Mouse (Mus musculus): Measurements from ENCODE around the gene Stim2. TPM values are rescaled to one million over a fixed set of nuclear protein-coding genes. Genes with fewer than 3 reads are reported as not detected.

The Stim2 gene
- polyA plus RNA-seq (2015; fragmentation: Nextera tagmentation; extraction: Ambion mirVana), result 35.2 and 42.6 TPM in 2 replicates

GRCm38 (mm10) chr5:53998146-53998742, at the start of gene Stim2:
TSS of gene Stim2 (plus strand) at chr5:53998499.

Other genes starting within 250 kb of the Stim2 start
- 42.7 and 47.6 TPM in 2 replicates for gene Tbc1d19, start 188.9 kb upstream of the Stim2 start, polyA plus RNA-seq (2015; fragmentation: Nextera tagmentation; extraction: Ambion mirVana)

Measured in neural tube, postnatal 0 days (tissue).